Mouse (Mus musculus): ENCODE results near the gene Kcnh7. TPM values are rescaled to one million over a fixed set of nuclear protein-coding genes. Genes with fewer than 3 reads are reported as not detected.

The Kcnh7 gene
- polyA plus RNA-seq, 1 experiment from 2014 or later, result 4.5 TPM

DNA sequence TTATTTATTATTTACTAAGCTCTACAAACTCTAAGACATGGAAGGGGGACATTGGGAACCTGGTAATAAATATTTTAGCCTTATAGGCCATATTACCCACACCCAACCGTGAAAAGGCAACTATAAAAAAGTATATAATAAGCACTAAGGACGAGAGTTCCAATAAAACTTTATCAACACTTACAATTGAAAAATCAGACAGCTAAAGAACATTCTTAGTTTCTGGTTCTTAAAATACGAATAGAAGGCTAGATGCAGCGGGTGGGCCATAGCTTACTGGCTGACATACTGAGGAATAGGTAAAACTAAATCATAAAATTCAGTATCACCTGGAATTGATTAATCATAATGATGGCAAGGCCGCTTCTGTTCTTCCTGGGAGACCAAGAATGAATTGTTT, 539.2 kb downstream of the Kcnh7 start:
- no peak overlapping the region for H3K9ac ChIP-seq
- no peaks in the 10 kb centered on the region for H3K36me3 ChIP-seq
- no peak overlapping the region for H3K27ac ChIP-seq (ENCODE audit: poor library complexity, severe bottlenecking)
- H3K27me3 ChIP-seq (replicated peaks), result no peaks in the 10 kb centered on the region
- H3K4me2 ChIP-seq, result no peak overlapping the region
- no peaks in the 10 kb centered on the region for H3K9me3 ChIP-seq (replicated peaks)
- no peak for ATAC-seq (ENCODE audit: insufficient number of reproducible peaks, low FRiP score)
- WGBS, result 88% methylated on average over 5 of the region's 5 CpGs
- no peak overlapping the region for H3K4me3 ChIP-seq
- peaks cover 9% of the 10 kb centered on the region for H3K4me1 ChIP-seq (replicated peaks)

Data from heart, embryonic 12.5 days (tissue).